Mouse (Mus musculus): Measurements from ENCODE around the gene Aspdh.

The Aspdh gene

GRCm38 (mm10) chr7:44472558-44472885 is 7.3 kb downstream of the Aspdh start:
- no peak for DNase-seq (ENCODE audit: low spot score)

- no peak for DNase-seq (ENCODE audit: low spot score)
Observed at GRCm38 (mm10) chr7:44472961-44473646, 7.9 kb downstream of the Aspdh start.

GRCm38 (mm10) chr7:44474419-44474818 is 9.2 kb downstream of the Aspdh start:
- no peak for DNase-seq (ENCODE audit: low spot score)

GRCm38 (mm10) chr7:44475046-44475614 is 9.9 kb downstream of the Aspdh start:
- no peak for DNase-seq (ENCODE audit: low spot score)

GRCm38 (mm10) chr7:44482836-44483435 is 17.7 kb downstream of the Aspdh start:
- no peak for DNase-seq (ENCODE audit: low spot score)

GRCm38 (mm10) chr7:44484109-44484508 is 18.9 kb downstream of the Aspdh start:
- no peak for DNase-seq (ENCODE audit: low spot score)

- DNase-seq (ENCODE audit: low spot score) = peak; percentile 75
Observed at GRCm38 (mm10) chr7:44484841-44485571, 19.8 kb downstream of the Aspdh start.

GRCm38 (mm10) chr7:44485572-44486195 is 20.5 kb downstream of the Aspdh start:
- no peak for DNase-seq (ENCODE audit: low spot score)

- DNase-seq (ENCODE audit: low spot score) = no peak
Observed at GRCm38 (mm10) chr7:44486927-44487575, 21.9 kb downstream of the Aspdh start.

- DNase-seq (ENCODE audit: low spot score) = no peak
Observed at GRCm38 (mm10) chr7:44487936-44488335, 22.7 kb downstream of the Aspdh start.

GRCm38 (mm10) chr7:44488545-44488944 is 23.4 kb downstream of the Aspdh start:
- DNase-seq (ENCODE audit: low spot score) = no peak

GRCm38 (mm10) chr7:44490281-44490680 is 25.1 kb downstream of the Aspdh start:
- no peak for DNase-seq (ENCODE audit: low spot score)

GRCm38 (mm10) chr7:44491391-44491790 is 26.2 kb downstream of the Aspdh start:
- no peak for DNase-seq (ENCODE audit: low spot score)

- no peak for DNase-seq (ENCODE audit: low spot score)
Observed at GRCm38 (mm10) chr7:44492166-44492826, 27.1 kb downstream of the Aspdh start.

GRCm38 (mm10) chr7:44494681-44495080 is 29.5 kb downstream of the Aspdh start:
- no peak for DNase-seq (ENCODE audit: low spot score)

- no peak for DNase-seq (ENCODE audit: low spot score)
Observed at GRCm38 (mm10) chr7:44495086-44495485, 29.9 kb downstream of the Aspdh start.

- peak; percentile 98 for DNase-seq (ENCODE audit: low spot score)
Observed at GRCm38 (mm10) chr7:44495992-44496770, 31.0 kb downstream of the Aspdh start, which contains the start of the genes Emc10 and Fam71e1. TSS of gene Emc10 (minus strand) at chr7:44496529. TSS of gene Fam71e1 (plus strand) at chr7:44496581.

- no peak for DNase-seq (ENCODE audit: low spot score)
Observed at GRCm38 (mm10) chr7:44496771-44497109, 31.5 kb downstream of the Aspdh start.

- DNase-seq (ENCODE audit: low spot score) = no peak
Observed at GRCm38 (mm10) chr7:44497361-44498055, 32.3 kb downstream of the Aspdh start.

- DNase-seq (ENCODE audit: low spot score) = no peak
Observed at GRCm38 (mm10) chr7:44498922-44499321, 33.7 kb downstream of the Aspdh start.
